Mouse (Mus musculus) hematopoietic stem cell, adult 5-6 weeks (primary cell): ENCODE results near the gene Crtac1. TPM values are rescaled to one million over a fixed set of nuclear protein-coding genes. Genes with fewer than 3 reads are reported as not detected.
A peak's percentile ranks its signal among the peaks of the same experiment; 100 is the strongest.

Source experiments
- ATAC-seq, 2 experiments: fragments of 125-278 bp in 1 of 2; replicated peaks in 1 of 2; 2 replicates each; pipeline ENCODE4 v1.8.0; 2016 to 2017; ENCODE audit warnings: inconsistent platforms in 2 of 2, mild to moderate bottlenecking in 2 of 2, moderate number of reproducible peaks in 2 of 2, low read depth in 1 of 2, moderate TSS enrichment in 1 of 2; ENCODE audit not compliant: low FRiP score in 2 of 2, poor library complexity in 2 of 2, severe bottlenecking in 2 of 2, insufficient read depth in 1 of 2, low TSS enrichment in 1 of 2
- total RNA-seq: library from RNA; stranded (forward); fragments of 172-1452, 232-1000 nt; gene quantifications from 2 replicates; pipeline ENCODE4 v1.2.3, GENCODE M21; 2017

Crtac1 gene
- total RNA-seq: 0.10 TPM in 1 of 2 replicates, not detected in the other

GRCm38 (mm10) chr19:42431485-42432190, at the start of gene Crtac1:
Crtac1 (minus strand) TSS chr19:42431783.
- ATAC-seq: no peak

GRCm38 (mm10) chr19:42478303-42478702, 46.7 kb upstream of the Crtac1 start:
- ATAC-seq: no peak

GRCm38 (mm10) chr19:42477769-42478168, 46.2 kb upstream of the Crtac1 start:
- ATAC-seq: no peak

GRCm38 (mm10) chr19:42472831-42473230, 41.2 kb upstream of the Crtac1 start:
- ATAC-seq: no peak

GRCm38 (mm10) chr19:42471571-42471970, 40.0 kb upstream of the Crtac1 start:
- no peak for ATAC-seq

- no peak for ATAC-seq
Measured at GRCm38 (mm10) chr19:42461851-42462250, 30.3 kb upstream of the Crtac1 start.

GRCm38 (mm10) chr19:42461353-42461752, 29.8 kb upstream of the Crtac1 start:
- ATAC-seq: no peak

- ATAC-seq: no peak
Measured at GRCm38 (mm10) chr19:42459512-42459911, 27.9 kb upstream of the Crtac1 start.

GRCm38 (mm10) chr19:42454481-42455236, 23.1 kb upstream of the Crtac1 start:
- no peak for ATAC-seq

GRCm38 (mm10) chr19:42454006-42454405, 22.4 kb upstream of the Crtac1 start:
- no peak for ATAC-seq

- ATAC-seq: no peak
Measured at GRCm38 (mm10) chr19:42452539-42452938, 21.0 kb upstream of the Crtac1 start.

- no peak for ATAC-seq
Measured at GRCm38 (mm10) chr19:42448539-42448938, 17.0 kb upstream of the Crtac1 start.

- ATAC-seq: peak; percentile 32 to 59; a peak in 1 of 4 replicates
Measured at GRCm38 (mm10) chr19:42443887-42444409, 12.4 kb upstream of the Crtac1 start.

- ATAC-seq: no peak
Measured at GRCm38 (mm10) chr19:42443266-42443665, 11.7 kb upstream of the Crtac1 start.

GRCm38 (mm10) chr19:42442246-42443197, 10.9 kb upstream of the Crtac1 start:
- no peak for ATAC-seq

- ATAC-seq: no peak
Measured at GRCm38 (mm10) chr19:42440089-42440488, 8.5 kb upstream of the Crtac1 start.

- no peak for ATAC-seq
Measured at GRCm38 (mm10) chr19:42439353-42439752, 7.8 kb upstream of the Crtac1 start.
